Mouse (Mus musculus) duodenum, adult 2 months (tissue): ENCODE data around the gene Syt14. TPM values are rescaled to one million over a fixed set of nuclear protein-coding genes. Genes with fewer than 3 reads are reported as not detected.

Source experiments
- polyA plus RNA-seq: library from polyadenylated mRNA; depleted of rRNA; stranded (reverse); fragments of >200 nt; gene quantifications from 2 replicates; pipeline ENCODE4 v1.2.3, GENCODE M21; 2012; ENCODE audit warnings: low replicate concordance; rRNA removed

The Syt14 gene
- 0.11 TPM in 1 of 2 replicates, not detected in the other for polyA plus RNA-seq

DNA sequence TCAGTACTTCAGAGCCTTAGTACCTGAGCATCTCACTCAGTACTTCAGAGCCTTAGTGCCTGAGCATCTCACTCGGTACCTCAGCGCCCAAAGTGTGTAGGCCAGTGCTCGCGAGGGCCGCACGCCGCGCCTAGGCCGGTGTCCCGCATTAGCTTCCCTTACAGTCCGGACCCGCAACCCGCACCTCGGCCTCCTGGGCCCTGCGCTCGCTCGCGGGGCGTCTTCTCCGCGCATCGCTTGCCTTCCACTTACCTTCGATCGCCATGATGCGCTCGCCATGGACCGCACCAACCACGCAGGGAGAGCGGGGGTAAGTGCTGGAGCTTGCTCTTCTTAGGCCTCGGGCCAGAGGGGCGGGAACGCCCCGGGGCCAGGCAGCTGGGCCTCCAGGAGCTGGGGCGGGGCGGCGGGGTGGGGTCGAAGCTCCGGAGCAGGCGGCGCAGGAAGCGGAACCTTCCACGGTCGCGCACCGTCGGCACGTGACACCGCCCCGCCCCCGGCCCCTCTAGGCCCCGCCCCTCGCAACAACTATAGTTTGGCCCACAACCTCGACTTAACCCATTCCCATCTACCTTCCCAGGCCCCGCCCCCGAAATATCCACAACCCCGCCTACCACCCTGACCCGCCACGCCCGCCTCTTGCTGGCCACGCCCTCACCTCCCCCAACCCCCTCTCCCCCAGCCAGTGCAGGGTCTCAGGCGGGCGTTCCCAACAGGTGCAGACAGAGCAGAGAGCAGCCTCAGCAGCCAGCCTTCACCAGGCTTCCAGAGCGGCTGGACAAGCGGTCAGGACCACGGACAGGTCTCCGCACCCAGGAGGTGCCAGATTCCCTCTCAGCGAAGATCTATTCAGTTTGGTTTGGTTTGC lies at the start of gene Syt14:
TSS of gene Syt14 (minus strand) at position 405 of the 868 bp plus-strand sequence.

DNA sequence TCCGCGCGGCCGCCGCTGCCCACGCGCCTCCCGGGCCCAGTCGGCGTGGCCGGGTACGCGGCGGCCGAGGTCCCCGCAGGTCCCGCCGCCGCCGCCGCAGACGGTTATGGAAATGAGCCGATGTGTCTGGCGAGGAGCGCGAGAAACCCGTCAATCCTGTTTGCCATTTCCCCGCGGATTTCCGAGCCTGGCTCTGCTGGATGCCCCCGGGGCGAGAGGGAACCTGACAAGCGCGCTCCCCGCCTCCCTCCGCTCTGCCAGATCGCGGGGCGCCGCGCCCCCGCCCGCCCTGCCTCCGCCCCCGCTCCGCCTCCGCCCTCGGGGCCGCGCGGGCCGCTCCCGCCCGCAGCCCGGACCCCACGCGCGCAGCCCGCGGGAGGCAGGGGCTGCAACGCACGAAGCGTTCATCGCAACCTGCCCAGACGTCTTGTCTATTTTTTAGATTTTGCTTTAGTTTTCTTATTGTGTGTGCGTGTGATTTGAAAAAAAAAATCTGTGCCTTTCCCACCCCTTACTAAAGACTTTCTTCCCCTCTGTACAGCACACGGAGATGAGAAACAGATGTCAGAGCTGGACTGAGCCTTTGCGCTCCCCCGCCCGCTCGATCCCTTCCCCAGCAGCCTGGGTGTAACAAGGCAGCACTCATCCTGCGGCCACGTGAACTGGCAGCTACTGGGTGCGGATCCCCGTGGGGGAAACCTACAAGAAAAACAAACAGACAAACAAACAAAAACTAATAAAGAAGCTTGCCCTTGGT lies 179.9 kb downstream of the Syt14 start, which contains the start of gene Sertad4:
TSS of gene Sertad4 (minus strand) at position 283 of the 757 bp plus-strand sequence.

Other genes with a start within 250 kb of the Syt14 start
- gene Sertad4, start 180.0 kb downstream of the Syt14 start, polyA plus RNA-seq, result 0.46 and 0.99 TPM in 2 replicates
- gene Diexf, start 94.5 kb upstream of the Syt14 start, polyA plus RNA-seq, result 3.5 and 5.8 TPM in 2 replicates
- 108 and 113 TPM in 2 replicates for gene Irf6, start 117.3 kb upstream of the Syt14 start, polyA plus RNA-seq
- gene A130010J15Rik, start 132.3 kb upstream of the Syt14 start, polyA plus RNA-seq, result 0.99 and 1.5 TPM in 2 replicates
- 1.1 and 2.0 TPM in 2 replicates for gene Traf3ip3, start 165.9 kb upstream of the Syt14 start, polyA plus RNA-seq
- 13.4 and 15.4 TPM in 2 replicates for gene Lamb3, start 171.9 kb upstream of the Syt14 start, polyA plus RNA-seq
- 4.6 and 14.5 TPM in 2 replicates for gene Hsd11b1, start 228.3 kb upstream of the Syt14 start, polyA plus RNA-seq
- 25.7 and 44.2 TPM in 2 replicates for gene G0s2, start 237.4 kb upstream of the Syt14 start, polyA plus RNA-seq